Mouse (Mus musculus) forebrain, embryonic 12.5 days (tissue): Measurements from ENCODE around the gene Akp3. TPM values are rescaled to one million over a fixed set of nuclear protein-coding genes. Genes with fewer than 3 reads are reported as not detected.

Experiments
- ATAC-seq: fragments of 200-750 bp; cut with Nextera tagmentation; 2 replicates; pipeline ENCODE4 v1.8.0; 2017; ENCODE audit warnings: moderate TSS enrichment; ENCODE audit not compliant: low FRiP score
- H3K27ac ChIP-seq: fragments of 300-500 bp; sonication (generic); 2 replicates; pipeline ENCODE4 v1.5.1; 2016; ENCODE audit warnings: mild to moderate bottlenecking
- H3K27me3 ChIP-seq: fragments of 300-500 bp; sonication (generic); 2 replicates; pipeline ENCODE4 v1.6.1; 2016; ENCODE audit warnings: mild to moderate bottlenecking
- H3K36me3 ChIP-seq: fragments of 300-500 bp; sonication (generic); replicated peaks from 2 replicates; pipeline ENCODE4 v1.6.1; 2016; ENCODE audit warnings: mild to moderate bottlenecking
- H3K4me1 ChIP-seq: fragments of 300-500 bp; sonication (generic); 2 replicates; pipeline ENCODE4 v1.6.1; 2016
- H3K4me2 ChIP-seq: fragments of 300-500 bp; sonication (generic); 2 replicates; pipeline ENCODE4 v1.6.1; 2016; ENCODE audit warnings: mild to moderate bottlenecking, moderate library complexity
- H3K4me3 ChIP-seq: fragments of 300-500 bp; sonication (generic); replicated peaks from 2 replicates; pipeline ENCODE4 v1.5.1; 2016; ENCODE audit warnings: mild to moderate bottlenecking
- H3K9ac ChIP-seq: fragments of 300-500 bp; sonication (generic); 2 replicates; pipeline ENCODE4 v1.6.1; 2016; ENCODE audit warnings: mild to moderate bottlenecking
- H3K9me3 ChIP-seq: fragments of 300-500 bp; sonication (generic); 2 replicates; pipeline ENCODE4 v1.6.1; 2016
- WGBS: fragments of 180-500 bp; shearing (Covaris S2); methylation state at CpG from one replicate; pipeline ENCODE4 v1.1.7; 2016; 5-methylcytosine and 5-hydroxymethylcytosine counted together
- polyA plus RNA-seq: library from polyadenylated mRNA; unstranded; fragments of >200 nt; fragmentation: Nextera tagmentation; extraction: Ambion mirVana; gene quantifications from 2 replicates; pipeline ENCODE4 v1.2.1, GENCODE M21; 2016

Gene Akp3
- not detected in 2 replicates for polyA plus RNA-seq

GRCm38 (mm10) chr1:87124673-87125072, at the start of gene Akp3:
Akp3 (plus strand) TSS chr1:87124973.
- no peak within 1 kb of the TSS for H3K4me2 ChIP-seq
- H3K4me3 ChIP-seq: no peak within 1 kb of the TSS
- H3K27ac ChIP-seq: no peak within 1 kb of the TSS
- H3K9ac ChIP-seq: no peak within 1 kb of the TSS
- H3K4me1 ChIP-seq: peaks cover 10% of the 10 kb centered on the region; the same call in 1 of the 2 replicates
- no peaks in the 10 kb centered on the region for H3K36me3 ChIP-seq
- no peak for ATAC-seq
- H3K9me3 ChIP-seq: no peaks in the 10 kb centered on the region
- peaks cover 45% of the 10 kb centered on the region for H3K27me3 ChIP-seq
- 72% methylated on average over 6 of the region's 6 CpGs for WGBS

GRCm38 (mm10) chr1:87086196-87086595, 38.6 kb upstream of the Akp3 start:
- no peak overlapping the region for H3K27ac ChIP-seq
- H3K9me3 ChIP-seq: no peaks in the 10 kb centered on the region
- H3K27me3 ChIP-seq: no peaks in the 10 kb centered on the region
- no peak overlapping the region for H3K4me3 ChIP-seq
- no peaks in the 10 kb centered on the region for H3K4me1 ChIP-seq
- no peaks in the 10 kb centered on the region for H3K36me3 ChIP-seq
- H3K9ac ChIP-seq: no peak overlapping the region
- H3K4me2 ChIP-seq: no peak overlapping the region
- 83% methylated on average over 4 of the region's 4 CpGs for WGBS
- ATAC-seq: no peak

GRCm38 (mm10) chr1:87086964-87087363, 37.8 kb upstream of the Akp3 start:
- H3K4me1 ChIP-seq: no peaks in the 10 kb centered on the region
- no peak overlapping the region for H3K4me3 ChIP-seq
- 73% methylated on average over 17 of the region's 17 CpGs for WGBS
- no peak overlapping the region for H3K4me2 ChIP-seq
- H3K36me3 ChIP-seq: no peaks in the 10 kb centered on the region
- no peak overlapping the region for H3K27ac ChIP-seq
- H3K27me3 ChIP-seq: no peaks in the 10 kb centered on the region
- no peak overlapping the region for H3K9ac ChIP-seq
- no peaks in the 10 kb centered on the region for H3K9me3 ChIP-seq
- ATAC-seq: no peak

GRCm38 (mm10) chr1:87089251-87089650, 35.5 kb upstream of the Akp3 start:
- no peak for ATAC-seq
- no peak overlapping the region for H3K4me2 ChIP-seq
- H3K36me3 ChIP-seq: no peaks in the 10 kb centered on the region
- H3K4me3 ChIP-seq: no peak overlapping the region
- H3K27ac ChIP-seq: no peak overlapping the region
- no peaks in the 10 kb centered on the region for H3K27me3 ChIP-seq
- no peaks in the 10 kb centered on the region for H3K4me1 ChIP-seq
- H3K9ac ChIP-seq: no peak overlapping the region
- WGBS: 86% methylated on average over 11 of the region's 11 CpGs
- H3K9me3 ChIP-seq: no peaks in the 10 kb centered on the region

GRCm38 (mm10) chr1:87089828-87090227, 34.9 kb upstream of the Akp3 start, which contains the start of gene Alppl2:
Alppl2 (minus strand) TSS chr1:87089928.
- Histone ChIP-seq H3K27me3 (no peaks in the 10 kb centered on the region), H3K27ac (no peak within 1 kb of the TSS), H3K4me3 (no peak within 1 kb of the TSS), H3K9ac (no peak within 1 kb of the TSS), H3K9me3 (no peaks in the 10 kb centered on the region), H3K4me2 (no peak within 1 kb of the TSS), H3K36me3 (no peaks in the 10 kb centered on the region), H3K4me1 (no peaks in the 10 kb centered on the region)
- ATAC-seq: no peak
- WGBS: 88% methylated on average over 4 of the region's 4 CpGs

GRCm38 (mm10) chr1:87095642-87096041, 29.1 kb upstream of the Akp3 start:
- ATAC-seq: no peak
- Histone ChIP-seq H3K9me3 (no peaks in the 10 kb centered on the region), H3K4me2 (no peak overlapping the region), H3K36me3 (no peaks in the 10 kb centered on the region), H3K4me3 (no peak overlapping the region), H3K27me3 (peaks cover 27% of the 10 kb centered on the region), H3K9ac (no peak overlapping the region), H3K4me1 (peaks cover 5% of the 10 kb centered on the region), H3K27ac (no peak overlapping the region)
- 74% methylated on average over 8 of the region's 8 CpGs for WGBS

- Histone ChIP-seq H3K27ac (no peak overlapping the region), H3K4me1 (peaks cover 5% of the 10 kb centered on the region), H3K9ac (no peak overlapping the region), H3K4me3 (no peak overlapping the region), H3K9me3 (no peaks in the 10 kb centered on the region), H3K36me3 (no peaks in the 10 kb centered on the region), H3K4me2 (peak overlapping the region; percentile 39), H3K27me3 (peaks cover 28% of the 10 kb centered on the region)
- peak; percentile 84 for ATAC-seq
- 12% methylated on average over 30 of the region's 30 CpGs for WGBS
Measured at GRCm38 (mm10) chr1:87098358-87098975, 26.3 kb upstream of the Akp3 start.

GRCm38 (mm10) chr1:87101411-87101810, 23.4 kb upstream of the Akp3 start, which contains the start of gene Alpi:
Alpi (minus strand) TSS chr1:87101606.
- no peak for ATAC-seq
- peaks cover 28% of the 10 kb centered on the region for H3K27me3 ChIP-seq
- peaks cover 5% of the 10 kb centered on the region for H3K4me1 ChIP-seq
- no peak within 1 kb of the TSS for H3K9ac ChIP-seq
- 89% methylated on average over 1 of the region's 1 CpGs for WGBS
- no peaks in the 10 kb centered on the region for H3K36me3 ChIP-seq
- no peak within 1 kb of the TSS for H3K27ac ChIP-seq
- no peak within 1 kb of the TSS for H3K4me3 ChIP-seq
- no peak within 1 kb of the TSS for H3K4me2 ChIP-seq
- H3K9me3 ChIP-seq: no peaks in the 10 kb centered on the region

- Histone ChIP-seq H3K4me2 (no peak overlapping the region), H3K27me3 (peaks cover 23% of the 10 kb centered on the region), H3K4me1 (peaks cover 5% of the 10 kb centered on the region), H3K9me3 (no peaks in the 10 kb centered on the region), H3K27ac (no peak overlapping the region), H3K9ac (no peak overlapping the region), H3K36me3 (no peaks in the 10 kb centered on the region), H3K4me3 (no peak overlapping the region)
- no peak for ATAC-seq
- WGBS: 84% methylated on average over 3 of the region's 3 CpGs
Measured at GRCm38 (mm10) chr1:87102114-87102513, 22.7 kb upstream of the Akp3 start.

GRCm38 (mm10) chr1:87103936-87104335, 20.8 kb upstream of the Akp3 start:
- Histone ChIP-seq H3K4me3 (no peak overlapping the region), H3K27me3 (peaks cover 14% of the 10 kb centered on the region), H3K9ac (no peak overlapping the region), H3K4me1 (no peaks in the 10 kb centered on the region), H3K9me3 (no peaks in the 10 kb centered on the region), H3K27ac (no peak overlapping the region), H3K36me3 (no peaks in the 10 kb centered on the region), H3K4me2 (no peak overlapping the region)
- 82% methylated on average over 1 of the region's 1 CpGs for WGBS
- ATAC-seq: no peak

GRCm38 (mm10) chr1:87106536-87106935, 18.2 kb upstream of the Akp3 start:
- Histone ChIP-seq H3K4me3 (no peak overlapping the region), H3K4me2 (no peak overlapping the region), H3K9ac (no peak overlapping the region), H3K4me1 (no peaks in the 10 kb centered on the region), H3K9me3 (no peaks in the 10 kb centered on the region), H3K27me3 (no peaks in the 10 kb centered on the region), H3K27ac (no peak overlapping the region), H3K36me3 (no peaks in the 10 kb centered on the region)
- no peak for ATAC-seq
- WGBS: 76% methylated on average over 8 of the region's 8 CpGs

GRCm38 (mm10) chr1:87108564-87108963, 16.2 kb upstream of the Akp3 start:
- H3K9me3 ChIP-seq: no peaks in the 10 kb centered on the region
- no peaks in the 10 kb centered on the region for H3K4me1 ChIP-seq
- H3K27ac ChIP-seq: no peak overlapping the region
- H3K4me3 ChIP-seq: no peak overlapping the region
- no peak overlapping the region for H3K4me2 ChIP-seq
- H3K27me3 ChIP-seq: no peaks in the 10 kb centered on the region
- no peak for ATAC-seq
- no peak overlapping the region for H3K9ac ChIP-seq
- 93% methylated on average over 4 of the region's 4 CpGs for WGBS
- H3K36me3 ChIP-seq: no peaks in the 10 kb centered on the region

GRCm38 (mm10) chr1:87111719-87112354, 12.9 kb upstream of the Akp3 start:
- Histone ChIP-seq H3K9me3 (no peaks in the 10 kb centered on the region), H3K27me3 (no peaks in the 10 kb centered on the region), H3K9ac (no peak overlapping the region), H3K4me2 (no peak overlapping the region), H3K4me1 (no peaks in the 10 kb centered on the region), H3K36me3 (no peaks in the 10 kb centered on the region), H3K27ac (no peak overlapping the region), H3K4me3 (no peak overlapping the region)
- no peak for ATAC-seq
- WGBS: 41% methylated on average over 9 of the region's 9 CpGs
